Mouse (Mus musculus): ENCODE measurements around the gene Tmco5. TPM values are rescaled to one million over a fixed set of nuclear protein-coding genes. Genes with fewer than 3 reads are reported as not detected.

The Tmco5 gene
- polyA plus RNA-seq, 1 experiment from 2014 or later = not detected

DNA sequence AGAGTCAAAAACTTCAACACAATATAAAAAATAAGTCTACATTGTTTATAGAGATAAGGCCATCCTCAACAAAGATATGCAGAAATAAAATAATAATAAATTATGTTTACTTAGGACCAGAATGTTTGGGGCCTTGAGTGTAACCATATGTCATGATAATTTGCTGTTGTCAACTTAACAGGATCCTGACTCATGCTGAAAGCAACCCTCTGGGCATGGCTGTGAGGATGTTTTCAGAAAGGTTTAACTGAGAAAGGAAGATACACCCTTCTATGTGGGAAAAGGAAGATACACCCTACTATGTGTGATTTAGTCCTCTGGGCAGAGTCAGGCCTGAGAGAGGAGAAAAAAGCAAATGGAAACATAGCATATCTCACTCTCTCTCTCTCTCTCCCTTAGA is 56.3 kb downstream of the Tmco5 start:
- TF ChIP-seq CTCF (IDR thresholded peaks at IDR 0.05; ENCODE audit: low read depth) (no peak), EP300 (IDR thresholded peaks at IDR 0.05; ENCODE audit: low read depth) (no peak)
- ATAC-seq (no peak), DNase-seq (no peak)
- no peak overlapping the region for H3K27ac ChIP-seq (ENCODE audit: low read depth)
- no peaks in the 10 kb centered on the region for H3K27me3 ChIP-seq (ENCODE audit: insufficient read depth, low read length)
- H3K4me1 ChIP-seq (ENCODE audit: insufficient read depth) = no peaks in the 10 kb centered on the region; the same call in 1 of the 2 replicates
- H3K9ac ChIP-seq (replicated peaks) = no peak overlapping the region
- no peak overlapping the region for H3K4me2 ChIP-seq (ENCODE audit: low read depth, low read length)
- no peaks in the 10 kb centered on the region for H3K36me3 ChIP-seq (replicated peaks; ENCODE audit: insufficient read depth, low read length)
- no peaks in the 10 kb centered on the region for H3K9me3 ChIP-seq (ENCODE audit: low read length)
- no peak overlapping the region for H3K4me3 ChIP-seq (ENCODE audit: low read depth, low read length)

DNA sequence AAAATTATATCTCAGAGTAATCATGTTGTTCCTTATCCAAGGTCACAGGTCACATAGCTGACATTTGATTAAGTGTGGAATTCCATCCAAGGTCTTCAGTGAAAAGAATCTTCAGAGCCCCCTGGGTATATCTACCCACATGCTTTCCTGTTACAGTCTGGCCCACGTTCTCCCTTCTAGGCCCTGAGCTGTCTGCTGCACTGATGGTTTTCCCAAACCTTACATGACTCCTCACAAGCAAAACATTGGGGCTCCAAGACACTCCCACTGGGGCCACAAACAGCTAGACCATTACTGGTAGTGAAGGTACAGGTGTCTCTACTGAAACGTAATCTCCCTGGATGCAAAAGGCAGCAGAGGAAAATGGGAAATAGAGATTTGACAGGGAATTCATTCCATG is 57.9 kb downstream of the Tmco5 start:
- TF ChIP-seq CTCF (IDR thresholded peaks at IDR 0.05; ENCODE audit: low read depth) = no peak
- no peak for TF ChIP-seq EP300 (IDR thresholded peaks at IDR 0.05; ENCODE audit: low read depth)
- ATAC-seq = no peak
- no peak overlapping the region for H3K4me2 ChIP-seq (ENCODE audit: low read depth, low read length)

DNA sequence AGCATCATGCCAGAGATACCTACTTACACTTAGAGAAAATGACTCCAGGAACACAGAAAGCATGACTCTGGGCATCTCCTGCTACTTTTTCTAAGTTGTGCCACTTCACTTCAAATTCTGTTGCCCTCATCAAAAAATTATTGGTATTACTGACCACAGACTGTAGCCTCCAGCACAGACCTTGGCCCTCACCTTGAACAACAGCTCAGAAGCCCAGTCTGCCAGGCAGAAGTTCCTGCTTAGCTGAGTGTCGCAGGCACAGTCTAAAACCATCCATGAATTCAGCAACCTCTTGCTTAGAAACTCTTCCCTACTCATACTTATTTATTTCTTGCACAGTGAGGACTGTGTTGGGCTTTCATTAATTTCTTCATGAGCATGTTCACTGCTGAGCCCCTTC is 58.7 kb downstream of the Tmco5 start:
- no peak overlapping the region for H3K9ac ChIP-seq (replicated peaks)
- WGBS (ENCODE audit: insufficient replicate concordance) = 70% methylated on average over 1 of the region's 1 CpGs
- no peak for DNase-seq
- no peak overlapping the region for H3K27ac ChIP-seq (ENCODE audit: low read depth)
- H3K36me3 ChIP-seq (replicated peaks; ENCODE audit: insufficient read depth, low read length) = no peaks in the 10 kb centered on the region
- no peak for ATAC-seq
- H3K4me3 ChIP-seq (ENCODE audit: low read depth, low read length) = no peak overlapping the region
- TF ChIP-seq CTCF (IDR thresholded peaks at IDR 0.05; ENCODE audit: low read depth) = no peak
- no peak for TF ChIP-seq EP300 (IDR thresholded peaks at IDR 0.05; ENCODE audit: low read depth)
- no peaks in the 10 kb centered on the region for H3K27me3 ChIP-seq (ENCODE audit: insufficient read depth, low read length)
- no peaks in the 10 kb centered on the region for H3K9me3 ChIP-seq (ENCODE audit: low read length)
- H3K4me1 ChIP-seq (ENCODE audit: insufficient read depth) = no peaks in the 10 kb centered on the region; the same call in 1 of the 2 replicates
- H3K4me2 ChIP-seq (ENCODE audit: low read depth, low read length) = no peak overlapping the region

More for the DNA sequence above, 57.9 kb downstream of the Tmco5 start:
- Histone ChIP-seq H3K27me3 (ENCODE audit: insufficient read depth, low read length) (no peaks in the 10 kb centered on the region), H3K36me3 (replicated peaks; ENCODE audit: insufficient read depth, low read length) (no peaks in the 10 kb centered on the region), H3K27ac (ENCODE audit: low read depth) (no peak overlapping the region), H3K9me3 (ENCODE audit: low read length) (no peaks in the 10 kb centered on the region), H3K9ac (replicated peaks) (no peak overlapping the region), H3K4me3 (ENCODE audit: low read depth, low read length) (no peak overlapping the region), H3K4me1 (ENCODE audit: insufficient read depth) (no peaks in the 10 kb centered on the region; the same call in 1 of the 2 replicates)
- DNase-seq = no peak
- WGBS (ENCODE audit: insufficient replicate concordance) = 61% methylated on average over 2 of the region's 2 CpGs

DNA sequence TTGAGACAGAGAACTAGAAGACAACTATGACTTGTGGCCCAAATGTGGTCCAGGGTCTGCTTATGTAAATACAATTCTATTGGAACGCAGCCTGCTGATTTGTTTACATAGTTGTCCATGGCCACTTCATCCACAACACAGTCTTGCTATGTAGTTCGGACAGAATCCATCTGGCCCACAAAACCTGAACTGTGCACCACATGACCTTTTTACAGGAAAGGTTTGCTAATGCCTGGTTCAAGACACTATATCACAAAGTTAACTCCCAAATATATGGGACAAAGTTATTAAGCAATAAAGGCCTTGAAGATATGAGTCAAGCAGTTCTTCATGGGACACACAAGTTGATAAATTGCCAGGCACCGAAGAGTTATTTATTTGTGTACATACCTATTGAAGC is 63.3 kb downstream of the Tmco5 start:
- H3K9me3 ChIP-seq (ENCODE audit: low read length) = no peaks in the 10 kb centered on the region
- ATAC-seq = no peak
- no peak overlapping the region for H3K9ac ChIP-seq (replicated peaks)
- no peaks in the 10 kb centered on the region for H3K36me3 ChIP-seq (replicated peaks; ENCODE audit: insufficient read depth, low read length)
- WGBS (ENCODE audit: insufficient replicate concordance) = 73% methylated on average over 3 of the region's 3 CpGs
- no peak overlapping the region for H3K27ac ChIP-seq (ENCODE audit: low read depth)
- no peak overlapping the region for H3K4me2 ChIP-seq (ENCODE audit: low read depth, low read length)
- no peak overlapping the region for H3K4me3 ChIP-seq (ENCODE audit: low read depth, low read length)
- no peak for TF ChIP-seq EP300 (IDR thresholded peaks at IDR 0.05; ENCODE audit: low read depth)
- no peak for TF ChIP-seq CTCF (IDR thresholded peaks at IDR 0.05; ENCODE audit: low read depth)
- no peak for DNase-seq
- H3K27me3 ChIP-seq (ENCODE audit: insufficient read depth, low read length) = no peaks in the 10 kb centered on the region
- no peaks in the 10 kb centered on the region for H3K4me1 ChIP-seq (ENCODE audit: insufficient read depth)

Other genes starting within 250 kb of the Tmco5 start
- 2.7 and 2.8 TPM in 2 replicates for gene Spred1, start 242.7 kb downstream of the Tmco5 start, polyA plus RNA-seq (2015; fragmentation: Nextera tagmentation; extraction: Ambion mirVana)

Data from liver, postnatal 0 days (tissue).